Mouse (Mus musculus) cerebellum, adult 11-12 months (tissue): ENCODE data around the gene Arid4a.
"Not testable (repeated sequence)": the region's sequence is repeated elsewhere in the genome, so short reads cannot be mapped to it uniquely, and the experiment has no call there.

ENCODE experiments used
- DNase-seq: peaks from one replicate; pipeline ENCODE4 v3.0.0; 2022

Gene Arid4a

GRCm38 (mm10) chr12:71059741-71060140, 44.0 kb downstream of the Arid4a start:
- no peak for DNase-seq

GRCm38 (mm10) chr12:71069846-71070245, 54.1 kb downstream of the Arid4a start:
- DNase-seq, result no peak

GRCm38 (mm10) chr12:71072048-71072447, 56.3 kb downstream of the Arid4a start:
- DNase-seq, result no peak

- peak; percentile 40 for DNase-seq
Observed at GRCm38 (mm10) chr12:71073113-71073730, 57.4 kb downstream of the Arid4a start.

- no peak for DNase-seq
Observed at GRCm38 (mm10) chr12:71086331-71086730, 70.5 kb downstream of the Arid4a start.

GRCm38 (mm10) chr12:71104275-71104674, 88.5 kb downstream of the Arid4a start:
- not testable (repeated sequence) for DNase-seq

GRCm38 (mm10) chr12:71107216-71107771, 91.5 kb downstream of the Arid4a start:
- DNase-seq, result no peak

GRCm38 (mm10) chr12:71111331-71111730, 95.5 kb downstream of the Arid4a start, which contains the start of gene Tomm20l:
Gene Tomm20l (plus strand): TSS chr12:71111428.
- peak; percentile 52 for DNase-seq

GRCm38 (mm10) chr12:71113074-71113473, 97.3 kb downstream of the Arid4a start:
- no peak for DNase-seq

- DNase-seq, result no peak
Observed at GRCm38 (mm10) chr12:71113675-71114288, 98.0 kb downstream of the Arid4a start.

- DNase-seq, result no peak
Observed at GRCm38 (mm10) chr12:71116411-71116810, 100.6 kb downstream of the Arid4a start.

- DNase-seq, result no peak
Observed at GRCm38 (mm10) chr12:71122731-71123130, 106.9 kb downstream of the Arid4a start.

GRCm38 (mm10) chr12:71123286-71123685, 107.5 kb downstream of the Arid4a start:
- peak; percentile 89 for DNase-seq

- no peak for DNase-seq
Observed at GRCm38 (mm10) chr12:71135581-71135980, 119.8 kb downstream of the Arid4a start.

- peak; percentile 82 for DNase-seq
Observed at GRCm38 (mm10) chr12:71136130-71136973, 120.6 kb downstream of the Arid4a start, which contains the start of the genes Timm9 and 2700049A03Rik. Gene Timm9 (minus strand): TSS chr12:71136684. Gene 2700049A03Rik (plus strand): TSS chr12:71136848.

- DNase-seq, result peak; percentile 68
Observed at GRCm38 (mm10) chr12:71136974-71137491, 121.2 kb downstream of the Arid4a start.

GRCm38 (mm10) chr12:71137686-71138085, 121.9 kb downstream of the Arid4a start:
- no peak for DNase-seq

GRCm38 (mm10) chr12:71139258-71139828, 123.6 kb downstream of the Arid4a start:
- DNase-seq, result no peak

- no peak for DNase-seq
Observed at GRCm38 (mm10) chr12:71141189-71141588, 125.4 kb downstream of the Arid4a start.

GRCm38 (mm10) chr12:71147641-71148040, 131.9 kb downstream of the Arid4a start:
- DNase-seq, result no peak
